Mouse (Mus musculus) intestine, embryonic 16.5 days (tissue): ENCODE data around the gene Slc25a42. TPM values are rescaled to one million over a fixed set of nuclear protein-coding genes. Genes with fewer than 3 reads are reported as not detected.

Experiments
- ATAC-seq: fragments of 200-750 bp; cut with Nextera tagmentation; 2 replicates; pipeline ENCODE4 v1.8.0; 2017; ENCODE audit warnings: moderate TSS enrichment, moderate library complexity
- H3K27ac ChIP-seq: fragments of 300-500 bp; sonication (generic); 2 replicates; pipeline ENCODE4 v1.5.1; 2014; ENCODE audit warnings: mild to moderate bottlenecking, low read length
- H3K27me3 ChIP-seq: fragments of 300-500 bp; sonication (generic); replicated peaks from 2 replicates; pipeline ENCODE4 v1.6.1; 2014; ENCODE audit warnings: low read length, control low read depth, mixed read lengths; ENCODE audit not compliant: control insufficient read depth, insufficient read depth
- H3K36me3 ChIP-seq: fragments of 300-500 bp; sonication (generic); 2 replicates; pipeline ENCODE4 v1.6.1; 2014; ENCODE audit warnings: low read length, control low read depth; ENCODE audit not compliant: control insufficient read depth, insufficient read depth
- H3K4me1 ChIP-seq: fragments of 300-500 bp; sonication (generic); 2 replicates; pipeline ENCODE4 v1.6.1; 2014; ENCODE audit warnings: low read length, control low read depth, mixed read lengths; ENCODE audit not compliant: control insufficient read depth, insufficient read depth
- H3K4me2 ChIP-seq: fragments of 300-500 bp; sonication (generic); 2 replicates; pipeline ENCODE4 v1.6.1; 2014; ENCODE audit warnings: low read depth, low read length, control low read depth
- H3K4me3 ChIP-seq: fragments of 300-500 bp; sonication (generic); 2 replicates; pipeline ENCODE4 v1.5.1; 2014; ENCODE audit warnings: mild to moderate bottlenecking, low read length
- H3K9ac ChIP-seq: fragments of 300-500 bp; sonication (generic); 2 replicates; pipeline ENCODE4 v1.6.1; 2014; ENCODE audit warnings: low read depth, low read length
- H3K9me3 ChIP-seq: fragments of 300-500 bp; sonication (generic); 2 replicates; pipeline ENCODE4 v1.6.1; 2016; ENCODE audit warnings: low read length, control low read depth; ENCODE audit not compliant: control insufficient read depth
- WGBS: fragments of 180-500 bp; shearing (Covaris S2); extraction: QIAGEN DNeasy Blood & Tissue Kit; methylation state at CpG from one replicate; pipeline ENCODE4 v1.1.7; 2014; 5-methylcytosine and 5-hydroxymethylcytosine counted together
- polyA plus RNA-seq: library from polyadenylated mRNA; unstranded; fragments of >200 nt; fragmentation: Nextera tagmentation; extraction: Ambion mirVana; gene quantifications from 2 replicates; pipeline ENCODE4 v1.2.1, GENCODE M21; 2015

Gene Slc25a42
- polyA plus RNA-seq, 1 experiment from 2014 or later: 7.6 TPM

- no peak overlapping the region for H3K4me2 ChIP-seq
Observed at GRCm38 (mm10) chr8:70150158-70150557, 61.9 kb downstream of the Slc25a42 start.

GRCm38 (mm10) chr8:70147678-70148607 lies 64.2 kb downstream of the Slc25a42 start:
- no peaks in the 10 kb centered on the region for H3K9me3 ChIP-seq
- 0 out of 2 replicates have a peak, but pooled peaks cover 2% of the 10 kb centered on the region for H3K27me3 ChIP-seq
- 87% methylated on average over 7 of the region's 7 CpGs for WGBS
- ATAC-seq: no peak
- no peak overlapping the region for H3K9ac ChIP-seq
- H3K36me3 ChIP-seq: peaks cover 11% of the 10 kb centered on the region
- no peak overlapping the region for H3K27ac ChIP-seq
- H3K4me1 ChIP-seq: peaks cover 6% of the 10 kb centered on the region; the same call in 1 of the 2 replicates
- no peak overlapping the region for H3K4me3 ChIP-seq
- no peak overlapping the region for H3K4me2 ChIP-seq

More at GRCm38 (mm10) chr8:70150158-70150557, 61.9 kb downstream of the Slc25a42 start:
- Histone ChIP-seq H3K9me3 (no peaks in the 10 kb centered on the region), H3K27me3 (0 out of 2 replicates have a peak, but pooled peaks cover 5% of the 10 kb centered on the region), H3K27ac (no peak overlapping the region), H3K4me3 (no peak overlapping the region), H3K36me3 (0 out of 2 replicates have a peak, but pooled peaks cover 5% of the 10 kb centered on the region), H3K9ac (peak overlapping the region; percentile 16; the same call in 1 of the 2 replicates), H3K4me1 (peaks cover 6% of the 10 kb centered on the region; the same call in 1 of the 2 replicates)
- 15% methylated on average over 13 of the region's 13 CpGs for WGBS
- peak; percentile 43; the same call in 1 of the 2 replicates for ATAC-seq

GRCm38 (mm10) chr8:70139981-70140380 lies 72.1 kb downstream of the Slc25a42 start:
- Histone ChIP-seq H3K9ac (peak overlapping the region; percentile 82), H3K4me2 (peak overlapping the region; percentile 80), H3K9me3 (no peaks in the 10 kb centered on the region), H3K36me3 (peaks cover 7% of the 10 kb centered on the region), H3K4me1 (peaks cover 17% of the 10 kb centered on the region), H3K27ac (peak overlapping the region; percentile 92), H3K4me3 (peak overlapping the region; percentile 90), H3K27me3 (no peaks in the 10 kb centered on the region)
- no peak for ATAC-seq
- 8% methylated on average over 9 of the region's 9 CpGs for WGBS

GRCm38 (mm10) chr8:70139026-70139857 lies 72.9 kb downstream of the Slc25a42 start, which contains the start of the genes Rfxank, Borcs8 and Mef2b:
TSS of gene Rfxank (minus strand) at chr8:70139154.
TSS of gene Borcs8 (plus strand) at chr8:70139499.
TSS of gene Mef2b (plus strand) at chr8:70139711.
- peak within 1 kb of the TSS; percentile 80 for H3K4me2 ChIP-seq
- under 1% methylated on average over 46 of the region's 46 CpGs for WGBS
- peak within 1 kb of the TSS; percentile 82 for H3K9ac ChIP-seq
- H3K27ac ChIP-seq: peak within 1 kb of the TSS; percentile 92
- H3K4me3 ChIP-seq: peak within 1 kb of the TSS; percentile 90
- peak; percentile 98 for ATAC-seq
- no peaks in the 10 kb centered on the region for H3K9me3 ChIP-seq
- no peaks in the 10 kb centered on the region for H3K27me3 ChIP-seq
- H3K36me3 ChIP-seq: peaks cover 4% of the 10 kb centered on the region; the same call in 1 of the 2 replicates
- H3K4me1 ChIP-seq: peaks cover 17% of the 10 kb centered on the region

- 78% methylated on average over 4 of the region's 4 CpGs for WGBS
- Histone ChIP-seq H3K36me3 (peaks cover 7% of the 10 kb centered on the region), H3K4me1 (peaks cover 17% of the 10 kb centered on the region), H3K9me3 (no peaks in the 10 kb centered on the region), H3K4me2 (peak overlapping the region; percentile 72), H3K27ac (no peak overlapping the region), H3K4me3 (no peak overlapping the region), H3K9ac (peak overlapping the region; percentile 41; the same call in 1 of the 2 replicates), H3K27me3 (no peaks in the 10 kb centered on the region)
- ATAC-seq: no peak
Observed at GRCm38 (mm10) chr8:70137890-70138289, 74.2 kb downstream of the Slc25a42 start.

GRCm38 (mm10) chr8:70136591-70136990 lies 75.5 kb downstream of the Slc25a42 start:
- Histone ChIP-seq H3K4me3 (no peak overlapping the region), H3K36me3 (peaks cover 7% of the 10 kb centered on the region), H3K4me2 (no peak overlapping the region), H3K9me3 (no peaks in the 10 kb centered on the region), H3K9ac (no peak overlapping the region), H3K4me1 (peaks cover 27% of the 10 kb centered on the region), H3K27ac (no peak overlapping the region), H3K27me3 (no peaks in the 10 kb centered on the region)
- WGBS: 82% methylated on average over 4 of the region's 4 CpGs
- ATAC-seq: no peak

GRCm38 (mm10) chr8:70134931-70135330 lies 77.2 kb downstream of the Slc25a42 start:
- peaks cover 7% of the 10 kb centered on the region for H3K36me3 ChIP-seq
- 90% methylated on average over 9 of the region's 9 CpGs for WGBS

More at GRCm38 (mm10) chr8:70134931-70135330, 77.2 kb downstream of the Slc25a42 start:
- H3K9me3 ChIP-seq: no peaks in the 10 kb centered on the region
- no peak overlapping the region for H3K27ac ChIP-seq
- no peaks in the 10 kb centered on the region for H3K27me3 ChIP-seq
- no peak overlapping the region for H3K9ac ChIP-seq
- ATAC-seq: no peak
- no peak overlapping the region for H3K4me2 ChIP-seq
- no peak overlapping the region for H3K4me3 ChIP-seq
- peaks cover 22% of the 10 kb centered on the region for H3K4me1 ChIP-seq
